Mouse (Mus musculus): ENCODE measurements around the gene Mdm2. TPM values are rescaled to one million over a fixed set of nuclear protein-coding genes. Genes with fewer than 3 reads are reported as not detected.

Gene Mdm2
- polyA plus RNA-seq, 1 experiment from 2014 or later = 55.3 TPM

DNA sequence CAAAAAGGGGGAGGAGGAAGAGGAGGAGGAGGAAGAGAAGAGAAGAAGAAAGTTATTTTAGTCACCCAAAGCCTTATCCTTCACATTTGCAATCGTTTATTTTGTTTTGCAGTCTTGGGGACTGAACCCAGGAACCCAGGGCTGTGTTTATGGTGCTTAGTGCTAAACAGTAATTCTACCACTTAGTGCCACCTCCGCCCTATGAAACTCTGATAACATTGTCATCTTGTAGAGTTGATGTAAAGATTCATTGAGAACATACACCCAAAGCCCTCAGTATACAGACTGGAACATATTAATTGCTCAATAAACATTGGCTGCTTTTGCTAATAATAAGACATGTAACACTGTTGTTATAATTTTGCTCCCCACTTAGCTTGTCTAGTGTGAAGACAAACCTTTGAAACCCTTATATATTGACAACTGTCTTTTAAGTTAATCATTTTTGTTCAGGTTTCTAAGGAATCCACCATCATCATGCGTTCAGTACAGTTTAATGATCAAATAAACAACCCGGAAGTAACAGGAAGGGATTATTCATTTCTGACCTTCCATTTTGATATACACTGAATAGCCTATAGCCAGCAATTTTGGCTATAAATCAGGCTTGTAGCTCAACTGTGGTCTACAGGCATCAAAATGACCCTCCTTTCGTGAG, 31.4 kb downstream of the Mdm2 start:
- Histone ChIP-seq H3K27me3 (ENCODE audit: control insufficient read depth, insufficient read depth, low read length) (no peaks in the 10 kb centered on the region), H3K27ac (ENCODE audit: low read length) (no peak overlapping the region), H3K9ac (ENCODE audit: low read length) (no peak overlapping the region), H3K4me3 (ENCODE audit: low read length) (no peak overlapping the region), H3K4me2 (ENCODE audit: low read depth, low read length) (no peak overlapping the region), H3K9me3 (replicated peaks; ENCODE audit: control insufficient read depth, low read length) (no peaks in the 10 kb centered on the region), H3K36me3 (ENCODE audit: control insufficient read depth, insufficient read depth) (no peaks in the 10 kb centered on the region), H3K4me1 (ENCODE audit: control insufficient read depth, insufficient read depth, low read length) (peaks cover 7% of the 10 kb centered on the region)
- no peak for ATAC-seq (replicated peaks; ENCODE audit: extremely low read depth, insufficient read depth, low FRiP score)
- 80% methylated on average over 5 of the region's 5 CpGs for WGBS

DNA sequence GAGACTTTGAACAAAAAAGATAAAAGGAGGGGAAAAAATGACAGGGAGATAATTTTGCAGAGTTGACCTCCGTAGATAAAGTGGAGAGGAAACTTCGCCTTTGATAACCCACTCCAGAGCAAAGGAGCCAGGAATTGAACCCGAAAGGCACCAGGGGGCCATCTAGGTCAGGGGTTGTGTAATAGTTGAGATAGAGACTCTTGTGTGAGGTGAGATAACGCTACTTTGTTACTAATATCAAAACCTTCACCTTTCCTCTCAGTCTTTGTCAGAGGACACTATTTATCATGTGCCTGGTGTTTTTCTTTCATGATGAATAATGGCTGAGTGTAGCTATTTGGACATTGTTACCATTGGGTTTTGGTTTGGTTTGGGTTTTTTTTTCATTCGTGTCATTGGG, 32.2 kb downstream of the Mdm2 start:
- Histone ChIP-seq H3K27me3 (ENCODE audit: control insufficient read depth, insufficient read depth, low read length) (no peaks in the 10 kb centered on the region), H3K36me3 (ENCODE audit: control insufficient read depth, insufficient read depth) (no peaks in the 10 kb centered on the region), H3K4me2 (ENCODE audit: low read depth, low read length) (no peak overlapping the region), H3K9me3 (replicated peaks; ENCODE audit: control insufficient read depth, low read length) (no peaks in the 10 kb centered on the region), H3K4me3 (ENCODE audit: low read length) (no peak overlapping the region), H3K9ac (ENCODE audit: low read length) (no peak overlapping the region), H3K27ac (ENCODE audit: low read length) (no peak overlapping the region), H3K4me1 (ENCODE audit: control insufficient read depth, insufficient read depth, low read length) (peaks cover 7% of the 10 kb centered on the region)
- 50% methylated on average over 5 of the region's 5 CpGs for WGBS
- ATAC-seq (replicated peaks; ENCODE audit: extremely low read depth, insufficient read depth, low FRiP score) = no peak

DNA sequence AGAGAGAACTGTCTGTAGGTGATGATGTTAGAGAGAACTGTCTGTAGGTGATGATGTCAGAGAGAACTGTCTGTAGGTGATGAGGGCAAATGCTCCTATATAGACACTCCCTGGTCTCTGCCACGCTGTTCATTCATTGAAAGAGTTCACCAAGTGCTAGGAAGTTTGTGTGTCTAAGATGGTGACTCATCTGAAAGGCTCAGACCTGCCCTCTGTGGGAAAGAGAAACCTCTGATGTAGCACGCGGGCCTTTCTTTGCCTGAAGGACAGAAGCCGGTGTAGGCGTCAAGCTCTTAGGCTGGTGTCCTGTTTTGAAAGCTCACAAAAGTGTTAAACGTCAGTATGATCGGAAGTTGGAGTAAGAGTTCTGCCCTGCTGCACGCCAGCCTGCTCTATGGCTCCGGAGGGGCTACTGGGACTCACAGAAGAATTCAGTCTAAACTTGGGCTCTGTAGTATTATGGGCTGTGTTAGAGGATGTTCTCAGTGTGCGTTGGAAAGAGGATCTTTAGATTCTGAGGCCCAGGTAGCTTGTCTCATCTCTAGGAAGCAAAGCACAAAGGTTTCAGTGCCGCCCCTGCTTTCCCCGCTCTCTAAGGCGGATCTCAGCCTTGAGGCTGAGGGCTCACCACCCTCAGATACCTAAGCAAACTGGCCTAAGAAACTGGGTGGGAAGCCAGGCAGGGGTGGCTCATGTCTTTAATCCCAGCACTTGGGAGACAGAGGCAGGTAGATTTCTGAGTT, 32.9 kb downstream of the Mdm2 start:
- H3K27me3 ChIP-seq (ENCODE audit: control insufficient read depth, insufficient read depth, low read length) = no peaks in the 10 kb centered on the region
- no peaks in the 10 kb centered on the region for H3K36me3 ChIP-seq (ENCODE audit: control insufficient read depth, insufficient read depth)
- 72% methylated on average over 13 of the region's 13 CpGs for WGBS
- H3K9ac ChIP-seq (ENCODE audit: low read length) = no peak overlapping the region
- ATAC-seq (replicated peaks; ENCODE audit: extremely low read depth, insufficient read depth, low FRiP score) = no peak
- H3K9me3 ChIP-seq (replicated peaks; ENCODE audit: control insufficient read depth, low read length) = no peaks in the 10 kb centered on the region
- H3K4me3 ChIP-seq (ENCODE audit: low read length) = no peak overlapping the region
- H3K4me1 ChIP-seq (ENCODE audit: control insufficient read depth, insufficient read depth, low read length) = peaks cover 7% of the 10 kb centered on the region
- H3K4me2 ChIP-seq (ENCODE audit: low read depth, low read length) = no peak overlapping the region
- no peak overlapping the region for H3K27ac ChIP-seq (ENCODE audit: low read length)

DNA sequence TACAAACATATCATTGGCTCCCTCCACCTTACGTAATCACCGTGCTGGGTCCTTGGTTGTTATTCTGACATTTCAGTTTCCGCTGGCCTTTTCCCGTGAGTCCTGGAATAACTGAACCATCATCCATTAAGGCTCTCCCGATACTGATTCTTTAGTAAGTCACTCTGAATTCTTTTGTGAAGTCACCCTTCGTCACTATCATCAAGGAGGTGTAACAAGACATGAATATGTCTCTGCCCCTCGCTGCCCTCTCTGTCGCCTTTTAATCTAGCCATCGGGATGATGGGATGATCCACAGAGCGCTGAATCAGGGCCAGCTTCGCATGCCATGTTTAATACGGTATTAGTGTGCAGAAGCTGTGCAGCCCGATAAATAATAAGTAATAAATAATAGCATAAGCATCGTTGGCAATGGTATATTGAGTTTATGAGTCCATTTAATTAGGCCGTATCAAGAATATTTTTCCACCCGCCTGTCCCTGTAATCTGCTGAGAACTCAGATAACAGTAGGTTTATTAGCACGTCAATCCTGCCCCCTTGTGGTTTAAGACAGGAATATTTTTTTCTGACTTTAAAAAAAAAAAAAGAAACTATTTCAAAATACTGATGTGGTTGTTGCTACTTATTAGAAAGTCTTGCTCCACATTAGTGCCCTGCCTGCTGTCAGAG, 33.8 kb downstream of the Mdm2 start:
- peaks cover 7% of the 10 kb centered on the region for H3K4me1 ChIP-seq (ENCODE audit: control insufficient read depth, insufficient read depth, low read length)
- H3K9ac ChIP-seq (ENCODE audit: low read length) = no peak overlapping the region
- H3K9me3 ChIP-seq (replicated peaks; ENCODE audit: control insufficient read depth, low read length) = no peaks in the 10 kb centered on the region
- no peaks in the 10 kb centered on the region for H3K36me3 ChIP-seq (ENCODE audit: control insufficient read depth, insufficient read depth)
- peak overlapping the region; percentile 39 for H3K4me3 ChIP-seq (ENCODE audit: low read length)
- ATAC-seq (replicated peaks; ENCODE audit: extremely low read depth, insufficient read depth, low FRiP score) = no peak
- no peak overlapping the region for H3K27ac ChIP-seq (ENCODE audit: low read length)
- WGBS = 23% methylated on average over 17 of the region's 17 CpGs
- peak overlapping the region; percentile 73 for H3K4me2 ChIP-seq (ENCODE audit: low read depth, low read length)
- no peaks in the 10 kb centered on the region for H3K27me3 ChIP-seq (ENCODE audit: control insufficient read depth, insufficient read depth, low read length)

DNA sequence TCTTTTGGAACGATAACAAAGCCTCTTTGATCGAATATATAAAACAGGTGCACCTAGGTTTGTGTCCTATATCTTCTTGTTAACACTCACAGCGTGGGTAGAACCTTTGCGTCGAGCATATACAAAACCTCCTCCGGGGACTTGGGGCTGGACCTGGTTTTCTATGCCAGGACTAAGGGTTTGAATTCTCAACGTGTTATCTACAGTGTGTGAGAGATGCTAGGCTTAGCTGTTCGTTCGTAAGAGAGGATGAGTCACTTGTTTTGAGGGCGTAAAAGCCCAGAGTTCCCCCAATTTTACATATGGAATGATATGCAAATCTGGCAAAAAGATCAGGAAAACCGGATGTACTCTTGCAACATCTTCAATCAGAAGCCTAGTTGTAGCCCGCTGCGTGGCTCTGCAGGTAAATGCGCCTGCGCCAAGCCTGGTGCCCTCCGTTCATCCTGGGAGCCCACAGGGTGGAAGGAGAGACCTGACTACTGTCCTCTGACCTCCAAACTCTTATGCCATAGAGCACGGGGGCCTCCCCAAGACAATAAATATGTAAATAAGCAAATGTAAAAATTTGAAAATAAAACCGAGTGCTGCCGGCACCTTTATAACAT, 34.4 kb downstream of the Mdm2 start:
- Histone ChIP-seq H3K4me2 (ENCODE audit: low read depth, low read length) (peak overlapping the region; percentile 73), H3K4me3 (ENCODE audit: low read length) (peak overlapping the region; percentile 39), H3K9me3 (replicated peaks; ENCODE audit: control insufficient read depth, low read length) (no peaks in the 10 kb centered on the region), H3K36me3 (ENCODE audit: control insufficient read depth, insufficient read depth) (no peaks in the 10 kb centered on the region), H3K4me1 (ENCODE audit: control insufficient read depth, insufficient read depth, low read length) (peaks cover 7% of the 10 kb centered on the region), H3K27ac (ENCODE audit: low read length) (no peak overlapping the region), H3K27me3 (ENCODE audit: control insufficient read depth, insufficient read depth, low read length) (no peaks in the 10 kb centered on the region), H3K9ac (ENCODE audit: low read length) (no peak overlapping the region)
- ATAC-seq (replicated peaks; ENCODE audit: extremely low read depth, insufficient read depth, low FRiP score) = no peak; the same call in 1 of the 2 replicates
- 32% methylated on average over 19 of the region's 19 CpGs for WGBS

DNA sequence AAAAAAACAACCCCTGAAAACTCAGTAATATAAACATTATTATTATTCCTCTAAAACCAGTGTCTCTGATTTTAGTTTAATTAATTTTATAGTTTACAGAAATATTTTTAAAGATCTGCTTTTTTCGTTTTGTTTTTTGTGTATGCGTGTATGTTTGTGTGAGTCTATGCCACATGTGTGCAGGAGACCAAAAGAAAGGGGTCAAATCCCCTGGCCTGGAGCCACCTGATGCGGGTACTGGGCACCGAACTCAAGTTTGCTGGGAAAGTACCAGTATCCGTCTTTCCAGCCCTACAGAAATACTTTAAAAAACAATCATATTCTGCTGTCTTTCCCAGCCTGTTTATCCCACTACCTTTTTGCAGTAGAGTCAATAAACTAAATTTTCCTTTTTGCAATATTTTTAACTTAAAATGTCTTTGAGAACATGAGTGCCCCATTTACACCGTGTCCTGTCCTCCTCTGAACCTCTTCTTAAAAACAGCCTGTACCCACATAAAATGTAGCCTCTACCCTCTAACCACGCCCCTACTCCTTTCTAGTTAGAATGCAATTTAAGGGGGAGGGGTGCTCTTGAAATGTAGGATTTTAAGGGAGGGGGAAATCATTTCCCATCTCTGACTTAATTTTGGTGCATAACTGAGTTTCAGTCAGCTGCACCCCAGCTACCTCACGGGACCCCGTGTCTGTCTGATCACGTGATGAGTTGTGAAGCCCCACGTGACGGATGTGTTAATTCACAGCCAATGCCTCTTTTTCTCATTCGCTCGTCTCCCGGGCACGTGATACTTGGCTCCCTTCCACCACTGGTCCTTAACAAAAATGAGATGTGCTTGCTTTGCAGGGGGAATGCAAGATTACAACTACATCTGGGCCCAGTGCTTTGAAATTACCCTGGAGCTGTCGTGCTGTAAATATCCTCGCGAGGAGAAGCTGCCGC, 35.2 kb downstream of the Mdm2 start:
- peaks cover 7% of the 10 kb centered on the region for H3K4me1 ChIP-seq (ENCODE audit: control insufficient read depth, insufficient read depth, low read length)
- H3K9ac ChIP-seq (ENCODE audit: low read length) = no peak overlapping the region
- WGBS = 35% methylated on average over 20 of the region's 20 CpGs
- H3K36me3 ChIP-seq (ENCODE audit: control insufficient read depth, insufficient read depth) = no peaks in the 10 kb centered on the region
- H3K9me3 ChIP-seq (replicated peaks; ENCODE audit: control insufficient read depth, low read length) = no peaks in the 10 kb centered on the region
- no peak overlapping the region for H3K27ac ChIP-seq (ENCODE audit: low read length)
- H3K4me3 ChIP-seq (ENCODE audit: low read length) = peak overlapping the region; percentile 39
- H3K27me3 ChIP-seq (ENCODE audit: control insufficient read depth, insufficient read depth, low read length) = no peaks in the 10 kb centered on the region
- H3K4me2 ChIP-seq (ENCODE audit: low read depth, low read length) = peak overlapping the region; percentile 73
- ATAC-seq (replicated peaks; ENCODE audit: extremely low read depth, insufficient read depth, low FRiP score) = no peak

DNA sequence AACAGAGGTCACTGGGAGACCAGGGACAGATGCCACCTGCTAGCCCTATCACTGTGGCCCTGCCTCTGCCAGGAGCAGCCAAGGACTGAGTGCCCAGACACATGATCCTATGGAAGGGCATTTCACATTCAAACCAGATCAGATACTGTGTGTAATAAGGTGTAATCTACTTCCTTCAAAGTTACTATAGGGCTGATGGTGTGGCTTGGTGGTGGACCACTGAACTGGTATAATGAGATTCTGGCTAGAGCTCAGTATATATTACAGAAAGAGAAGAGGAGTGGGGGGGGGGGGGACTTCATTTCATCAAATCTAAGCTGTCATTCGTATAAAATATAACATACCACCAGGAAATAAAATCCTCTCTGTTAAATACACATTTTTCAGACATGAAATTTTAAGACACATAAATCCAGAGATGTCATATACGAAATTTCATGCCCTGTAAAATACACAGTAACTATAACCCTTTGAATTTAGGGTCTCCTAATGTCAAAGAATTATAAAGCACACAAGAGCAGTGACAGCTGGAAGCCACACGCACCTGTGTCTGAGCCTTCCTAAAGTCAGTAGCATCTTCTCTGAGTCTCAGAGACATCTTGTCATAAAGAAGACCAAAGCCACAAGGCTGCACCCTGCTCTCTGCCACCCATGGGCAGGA, 36.1 kb downstream of the Mdm2 start:
- H3K9ac ChIP-seq (ENCODE audit: low read length) = no peak overlapping the region
- no peaks in the 10 kb centered on the region for H3K27me3 ChIP-seq (ENCODE audit: control insufficient read depth, insufficient read depth, low read length)
- H3K4me3 ChIP-seq (ENCODE audit: low read length) = no peak overlapping the region
- no peak overlapping the region for H3K27ac ChIP-seq (ENCODE audit: low read length)
- peaks cover 7% of the 10 kb centered on the region for H3K4me1 ChIP-seq (ENCODE audit: control insufficient read depth, insufficient read depth, low read length)
- no peak overlapping the region for H3K4me2 ChIP-seq (ENCODE audit: low read depth, low read length)
- no peaks in the 10 kb centered on the region for H3K9me3 ChIP-seq (replicated peaks; ENCODE audit: control insufficient read depth, low read length)
- H3K36me3 ChIP-seq (ENCODE audit: control insufficient read depth, insufficient read depth) = no peaks in the 10 kb centered on the region
- 82% methylated on average over 3 of the region's 3 CpGs for WGBS
- no peak for ATAC-seq (replicated peaks; ENCODE audit: extremely low read depth, insufficient read depth, low FRiP score)

DNA sequence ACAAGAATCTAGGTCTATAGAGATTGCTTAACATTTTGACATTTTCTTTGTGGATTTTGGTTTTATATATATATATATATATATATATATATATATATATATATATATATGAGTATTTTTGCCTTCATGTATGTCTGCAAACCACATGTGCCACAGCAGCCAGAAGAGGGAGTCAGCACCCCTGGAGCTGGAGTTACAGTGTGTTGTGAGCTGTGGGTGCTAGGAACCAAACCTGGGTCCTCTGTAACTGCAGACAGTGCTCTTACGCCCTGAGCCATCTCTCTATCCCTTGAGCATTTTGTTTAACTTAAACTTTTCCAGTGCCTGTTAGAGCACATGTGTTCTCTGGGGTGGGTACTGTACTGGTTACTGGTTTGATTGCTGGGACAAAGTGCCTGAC, 36.6 kb downstream of the Mdm2 start:
- Histone ChIP-seq H3K9ac (ENCODE audit: low read length) (no peak overlapping the region), H3K4me2 (ENCODE audit: low read depth, low read length) (no peak overlapping the region), H3K4me1 (ENCODE audit: control insufficient read depth, insufficient read depth, low read length) (peaks cover 7% of the 10 kb centered on the region), H3K27ac (ENCODE audit: low read length) (no peak overlapping the region), H3K36me3 (ENCODE audit: control insufficient read depth, insufficient read depth) (no peaks in the 10 kb centered on the region), H3K4me3 (ENCODE audit: low read length) (no peak overlapping the region), H3K27me3 (ENCODE audit: control insufficient read depth, insufficient read depth, low read length) (no peaks in the 10 kb centered on the region), H3K9me3 (replicated peaks; ENCODE audit: control insufficient read depth, low read length) (no peaks in the 10 kb centered on the region)
- WGBS = 92% methylated on average over 1 of the region's 1 CpGs
- ATAC-seq (replicated peaks; ENCODE audit: extremely low read depth, insufficient read depth, low FRiP score) = no peak
